Mouse (Mus musculus): ENCODE results near the gene Myef2.

Myef2 gene

DNA sequence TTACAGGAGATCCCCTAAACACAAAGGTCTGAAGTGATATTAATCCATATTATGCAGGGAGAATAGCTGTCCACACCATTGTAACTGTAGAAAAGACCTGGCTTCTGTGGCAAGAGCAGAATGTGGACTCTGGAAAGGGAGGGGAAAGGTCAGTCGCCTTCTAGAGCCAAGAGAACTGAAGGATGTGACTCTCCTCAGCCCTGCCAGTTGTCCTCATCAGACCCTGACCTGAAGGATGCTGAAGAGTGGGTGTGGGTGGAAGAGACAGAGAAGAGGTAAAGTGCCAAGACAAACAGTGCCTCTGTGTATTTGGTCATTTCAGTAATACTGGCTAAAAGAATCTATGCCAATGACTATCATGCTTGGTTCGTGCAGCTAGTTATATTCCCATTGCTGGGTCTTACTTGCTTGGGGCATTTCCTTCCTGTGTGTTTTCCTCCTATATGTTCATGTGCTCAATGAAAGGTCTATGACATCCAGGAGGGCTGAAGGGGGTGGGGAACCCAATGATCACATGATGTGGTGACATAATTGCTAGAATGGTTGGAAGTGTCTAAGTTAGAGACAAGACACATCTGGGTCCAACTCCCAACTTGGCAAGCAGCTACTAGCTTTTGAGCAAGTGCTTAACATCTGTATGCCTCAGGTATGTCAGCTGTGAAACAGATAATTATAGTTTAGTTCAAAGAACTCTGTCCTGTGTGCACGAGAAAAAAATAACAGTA lies 50.2 kb downstream of the Myef2 start:
- in situ Hi-C loops (cut with MboI, MseI), result no loop called here

DNA sequence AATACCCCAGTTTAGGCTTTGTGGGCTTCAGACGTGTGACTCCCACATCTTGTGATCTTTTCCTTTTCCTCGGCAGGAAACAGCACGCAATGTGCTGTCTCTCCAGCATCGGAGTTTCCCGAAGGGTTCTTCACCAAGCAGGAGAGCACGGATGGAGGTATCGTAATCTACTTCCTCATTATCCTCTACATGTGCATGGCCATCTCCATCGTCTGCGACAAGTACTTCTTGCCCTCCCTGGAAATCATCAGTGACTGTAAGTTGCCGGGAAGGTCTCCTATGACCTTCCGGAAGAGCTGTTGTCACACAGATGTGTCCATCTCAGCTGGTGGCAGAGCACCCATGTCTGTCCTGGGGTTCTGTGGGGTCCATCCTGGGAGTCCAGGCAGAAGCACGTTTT lies 54.8 kb downstream of the Myef2 start:
- in situ Hi-C loops (cut with MboI, MseI), result no loop called here

DNA sequence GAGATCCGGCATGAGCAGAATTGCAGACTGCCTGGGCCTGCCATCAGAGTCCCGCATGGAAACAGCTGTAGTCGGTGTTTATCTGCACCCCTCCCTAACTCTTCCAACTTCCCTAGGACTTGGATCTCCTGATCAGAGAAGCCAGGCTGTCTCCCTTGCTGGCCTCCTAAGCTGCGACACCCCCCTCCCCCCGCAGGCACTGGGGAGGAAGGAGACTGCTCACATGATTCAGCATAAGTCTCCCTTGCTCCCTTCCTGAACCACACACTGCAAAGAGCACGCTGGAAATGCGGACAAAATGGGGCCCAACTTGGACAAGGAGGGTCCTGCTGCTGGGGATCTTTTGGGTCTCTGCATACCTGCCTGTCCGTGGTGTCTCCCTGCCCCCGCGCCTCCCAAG lies 55.6 kb downstream of the Myef2 start, which contains the start of gene Slc24a5:
Gene Slc24a5 (plus strand): TSS at position 231 of the 400 bp plus-strand sequence.
- in situ Hi-C loops (cut with MboI, MseI), result no loop called here

DNA sequence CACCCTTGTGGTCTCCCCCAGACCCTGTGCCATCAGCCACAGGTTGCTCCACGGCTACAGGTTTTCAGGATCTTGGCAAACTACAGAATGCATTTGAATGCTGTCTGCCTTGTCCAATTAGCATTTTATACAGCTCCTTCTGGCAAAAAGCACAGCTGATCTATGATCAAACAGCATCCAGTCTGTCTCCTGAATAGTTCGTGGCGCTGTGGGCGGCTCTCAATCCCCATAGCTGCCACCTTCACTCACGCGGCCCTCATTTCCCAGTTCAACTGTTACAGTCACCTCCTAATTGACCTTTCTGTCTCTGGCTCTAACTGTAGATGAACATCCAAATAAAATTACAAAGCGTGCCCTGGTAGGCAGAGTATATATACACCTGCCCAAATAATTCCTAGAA lies 56.1 kb downstream of the Myef2 start:
- in situ Hi-C loops (cut with MboI, MseI), result no loop called here

DNA sequence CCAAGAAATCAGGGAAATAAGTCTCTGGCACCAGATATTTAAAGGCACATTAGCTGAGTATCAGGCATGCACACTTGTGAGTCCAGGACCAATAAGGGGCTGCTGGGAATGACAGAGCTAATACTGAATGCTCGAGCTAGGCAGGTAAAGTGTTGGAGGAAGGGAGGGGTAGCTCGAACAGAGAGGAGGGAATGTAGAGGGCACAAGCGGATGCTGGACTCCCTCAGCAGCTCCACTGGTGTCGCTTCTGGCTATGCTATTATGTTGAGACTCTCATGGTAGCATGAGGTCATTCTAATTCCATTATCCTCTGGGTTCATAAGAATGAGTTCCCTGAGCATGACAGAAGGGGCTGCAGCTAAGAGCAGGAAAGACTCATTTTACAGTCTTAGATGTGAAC lies 60.5 kb downstream of the Myef2 start:
- in situ Hi-C loops (cut with MboI, MseI), result no loop called here

DNA sequence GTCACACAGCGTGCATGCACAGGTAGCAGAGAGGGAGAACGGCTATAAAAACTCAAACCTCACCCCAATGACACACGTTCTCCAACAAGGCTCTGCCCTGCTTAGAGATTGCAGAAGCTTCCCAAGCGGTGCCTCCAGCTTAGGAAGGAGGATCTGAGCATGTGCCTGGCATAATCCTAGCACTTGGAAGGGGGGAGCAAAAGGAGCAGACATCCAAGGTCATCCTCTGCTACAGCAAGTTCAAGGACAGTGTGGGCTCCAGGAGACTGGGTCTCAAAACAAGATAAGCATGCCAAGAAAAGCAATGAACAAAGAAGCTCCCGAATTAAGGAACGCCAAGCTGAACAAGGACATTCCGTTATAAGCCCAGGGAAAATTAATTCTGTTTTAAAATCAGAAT lies 62.0 kb downstream of the Myef2 start:
- in situ Hi-C loops (cut with MboI, MseI), result no loop called here

DNA sequence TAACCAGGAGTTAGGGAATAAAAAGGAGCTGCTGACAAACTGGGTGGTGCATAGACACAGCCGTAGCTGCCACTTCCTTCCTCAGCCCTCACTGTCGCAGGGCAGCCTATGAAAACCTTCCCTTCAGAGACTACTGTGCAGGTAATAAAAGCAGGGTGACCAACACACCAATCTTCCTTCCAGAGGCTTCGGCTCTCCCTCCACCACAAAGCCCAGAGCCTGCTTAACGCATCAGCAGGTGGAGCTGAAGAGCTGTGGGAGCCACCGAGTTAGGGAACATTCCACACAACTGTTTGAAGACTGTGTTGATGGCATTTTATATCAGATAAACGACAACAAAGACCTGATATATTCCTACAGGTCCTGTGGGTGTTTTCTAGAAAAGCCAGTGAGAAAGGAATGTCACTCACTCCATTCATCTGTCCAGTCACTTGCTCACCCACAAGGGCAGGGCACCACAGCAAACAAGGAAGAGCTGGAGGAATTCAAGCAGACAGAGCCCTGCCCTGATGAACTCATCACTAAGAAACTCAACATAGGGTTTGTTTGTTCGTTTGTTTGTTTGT lies 66.1 kb downstream of the Myef2 start:
- in situ Hi-C loops (cut with MboI, MseI), result loop anchor here in 1 of 2 experiments (5.0 kb wide), 1 partner anchor 120 kb away; no protein-coding TSS in a partner anchor

DNA sequence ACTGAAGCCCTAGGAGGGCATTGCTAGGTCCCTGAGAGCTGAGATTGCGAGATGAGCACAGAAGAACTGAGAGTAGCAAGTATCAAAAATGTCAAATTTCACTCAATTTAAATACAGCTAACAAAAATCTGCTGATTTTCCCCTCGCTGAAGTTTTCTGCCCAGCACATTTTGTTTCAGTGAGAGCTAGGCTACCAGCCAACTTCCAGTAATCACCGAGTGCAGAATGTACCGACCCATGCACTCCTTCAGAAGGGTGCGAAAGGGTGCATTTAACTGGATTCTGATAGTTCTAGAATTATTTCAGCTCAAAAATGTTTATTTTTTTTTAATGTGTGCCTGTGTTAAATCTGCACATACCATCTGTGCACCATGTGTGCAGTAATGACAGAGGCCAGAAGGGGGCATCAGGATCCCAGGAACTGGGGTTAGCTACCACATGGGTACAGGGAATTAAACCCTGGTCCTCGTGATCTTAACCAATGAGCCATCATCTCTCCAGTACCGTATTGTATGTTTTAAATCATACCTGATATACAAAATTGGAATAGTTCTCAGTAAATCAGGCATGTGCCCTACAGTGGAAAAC lies 68.1 kb downstream of the Myef2 start:
- in situ Hi-C loops (cut with MboI, MseI), result loop anchor here in 1 of 2 experiments (5.0 kb wide), 1 partner anchor 122 kb away; no protein-coding TSS in a partner anchor
